Mouse (Mus musculus): Measurements from ENCODE around the gene Ubald1. TPM values are rescaled to one million over a fixed set of nuclear protein-coding genes. Genes with fewer than 3 reads are reported as not detected.

Ubald1 gene
- total and polyA plus RNA-seq, 2 experiments from 2014 or later = 37.6 to 66.6 TPM

DNA sequence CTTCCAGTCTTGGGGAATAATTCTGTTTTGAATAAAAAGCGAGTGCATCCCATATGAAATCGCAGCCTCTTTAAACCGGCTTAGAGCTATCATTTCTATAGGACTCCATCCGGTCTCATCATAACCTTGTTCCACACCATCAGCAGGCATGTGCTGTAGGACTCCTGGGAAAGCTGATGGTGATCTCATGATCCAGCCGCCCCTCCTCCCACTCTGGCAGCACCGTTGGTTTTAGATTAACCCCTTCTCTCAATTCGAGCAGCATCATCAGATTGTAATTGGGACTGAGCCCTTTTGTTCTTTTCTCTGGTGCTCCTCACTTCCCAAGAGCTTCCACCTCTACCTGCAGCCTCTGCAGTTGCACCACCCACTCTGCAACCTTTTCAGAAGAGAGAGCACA is 21.1 kb upstream of the Ubald1 start:
- H3K36me3 ChIP-seq (ENCODE audit: insufficient read depth, low read length) = no peaks in the 10 kb centered on the region
- no peak overlapping the region for H3K4me3 ChIP-seq (ENCODE audit: low read length)
- H3K9me3 ChIP-seq (ENCODE audit: low read length) = no peaks in the 10 kb centered on the region
- H3K4me1 ChIP-seq (ENCODE audit: insufficient read depth, low read length) = no peaks in the 10 kb centered on the region
- no peak for ATAC-seq
- no peak overlapping the region for H3K9ac ChIP-seq (replicated peaks; ENCODE audit: low read length)
- no peak overlapping the region for H3K27ac ChIP-seq
- DNase-seq (ENCODE audit: low spot score) = no peak
- 52% methylated on average over 7 of the region's 7 CpGs for WGBS
- no peak overlapping the region for H3K4me2 ChIP-seq (ENCODE audit: low read depth, low read length)
- no peak for TF ChIP-seq CTCF (IDR thresholded peaks at IDR 0.05; ENCODE audit: low read depth)
- H3K27me3 ChIP-seq (ENCODE audit: insufficient read depth, low read length) = no peaks in the 10 kb centered on the region

DNA sequence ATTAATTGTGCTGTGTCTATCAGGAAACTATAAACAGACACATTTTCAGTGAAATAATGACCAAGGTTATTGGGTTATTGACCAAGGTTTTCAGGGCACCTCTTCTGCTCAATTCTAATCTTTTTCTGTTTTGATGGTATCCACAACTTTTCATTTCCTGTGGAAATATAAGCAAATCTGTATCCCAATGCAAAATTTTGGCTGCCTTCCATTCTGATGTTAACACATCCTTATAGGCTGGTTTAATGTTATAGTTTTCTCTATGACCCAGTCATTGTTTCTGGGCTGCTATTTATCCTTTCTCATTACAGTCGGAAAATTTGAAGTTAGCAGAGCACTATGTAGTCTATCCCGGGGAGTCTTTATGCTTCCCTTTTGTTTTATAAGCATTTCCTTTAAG is 19.6 kb upstream of the Ubald1 start:
- no peak overlapping the region for H3K4me3 ChIP-seq (ENCODE audit: low read length)
- no peaks in the 10 kb centered on the region for H3K4me1 ChIP-seq (ENCODE audit: insufficient read depth, low read length)
- 82% methylated on average over 2 of the region's 2 CpGs for WGBS
- no peak for DNase-seq (ENCODE audit: low spot score)
- H3K9ac ChIP-seq (replicated peaks; ENCODE audit: low read length) = no peak overlapping the region
- H3K4me2 ChIP-seq (ENCODE audit: low read depth, low read length) = no peak overlapping the region
- no peak overlapping the region for H3K27ac ChIP-seq
- no peaks in the 10 kb centered on the region for H3K9me3 ChIP-seq (ENCODE audit: low read length)
- H3K27me3 ChIP-seq (ENCODE audit: insufficient read depth, low read length) = no peaks in the 10 kb centered on the region
- no peak for ATAC-seq
- TF ChIP-seq CTCF (IDR thresholded peaks at IDR 0.05; ENCODE audit: low read depth) = no peak
- H3K36me3 ChIP-seq (ENCODE audit: insufficient read depth, low read length) = no peaks in the 10 kb centered on the region

DNA sequence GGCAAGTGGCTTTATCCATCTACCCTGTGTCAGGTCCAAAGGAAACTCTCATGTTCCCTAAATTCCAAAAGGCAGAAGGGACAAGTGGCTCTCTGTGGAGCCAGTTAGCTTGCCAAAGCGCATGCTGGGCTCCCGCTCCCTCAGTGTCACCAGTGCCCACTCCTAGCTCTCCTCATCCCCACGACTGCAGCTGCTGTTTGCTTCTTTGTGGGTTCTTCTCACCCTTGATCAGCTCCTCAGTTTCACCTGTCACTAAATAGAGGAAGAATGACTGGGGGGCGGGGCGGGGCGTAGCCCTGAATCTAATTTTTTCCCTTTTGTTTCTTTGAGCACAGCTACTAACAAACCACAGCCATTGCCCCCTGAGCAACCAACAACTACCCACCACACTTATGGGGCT is 18.8 kb upstream of the Ubald1 start:
- Histone ChIP-seq H3K4me2 (ENCODE audit: low read depth, low read length) (no peak overlapping the region), H3K27me3 (ENCODE audit: insufficient read depth, low read length) (no peaks in the 10 kb centered on the region), H3K9me3 (ENCODE audit: low read length) (no peaks in the 10 kb centered on the region), H3K27ac (no peak overlapping the region), H3K36me3 (ENCODE audit: insufficient read depth, low read length) (no peaks in the 10 kb centered on the region), H3K4me3 (ENCODE audit: low read length) (no peak overlapping the region), H3K4me1 (ENCODE audit: insufficient read depth, low read length) (no peaks in the 10 kb centered on the region), H3K9ac (replicated peaks; ENCODE audit: low read length) (no peak overlapping the region)
- 74% methylated on average over 6 of the region's 6 CpGs for WGBS
- no peak for DNase-seq (ENCODE audit: low spot score)
- ATAC-seq = no peak
- no peak for TF ChIP-seq CTCF (IDR thresholded peaks at IDR 0.05; ENCODE audit: low read depth)

DNA sequence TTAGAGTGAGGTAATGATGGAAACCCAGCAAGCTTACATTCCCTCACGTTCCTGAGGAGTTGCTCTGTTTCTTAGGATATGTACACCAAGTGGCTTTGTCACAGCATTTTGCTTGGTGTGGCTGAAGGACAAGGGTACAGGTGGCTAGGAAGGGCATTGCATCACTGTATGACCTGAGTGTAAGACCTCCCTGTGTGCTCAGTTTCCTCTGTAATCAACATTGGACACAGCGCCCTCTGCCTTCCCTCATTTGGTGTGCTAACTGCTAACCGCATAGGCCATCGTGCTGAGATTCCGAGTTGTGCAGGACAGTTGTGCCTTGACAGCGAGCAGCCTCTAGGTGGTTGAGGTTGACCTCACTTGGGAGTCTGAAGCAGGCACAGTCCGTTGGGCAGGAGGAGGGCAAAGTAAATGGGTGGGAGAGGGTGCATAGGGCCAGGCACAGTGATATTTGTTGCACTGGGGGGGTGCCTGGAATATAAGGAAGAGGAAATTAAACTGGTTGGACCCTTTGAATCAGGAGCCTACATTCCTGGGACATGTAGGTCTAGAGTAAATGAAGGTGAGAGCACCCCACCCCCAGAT is 17.1 kb upstream of the Ubald1 start:
- ATAC-seq (no peak), DNase-seq (ENCODE audit: low spot score) (no peak)
- Histone ChIP-seq H3K27me3 (ENCODE audit: insufficient read depth, low read length) (no peaks in the 10 kb centered on the region), H3K36me3 (ENCODE audit: insufficient read depth, low read length) (no peaks in the 10 kb centered on the region), H3K27ac (no peak overlapping the region), H3K9ac (replicated peaks; ENCODE audit: low read length) (no peak overlapping the region), H3K4me3 (ENCODE audit: low read length) (no peak overlapping the region), H3K4me2 (ENCODE audit: low read depth, low read length) (no peak overlapping the region), H3K4me1 (ENCODE audit: insufficient read depth, low read length) (no peaks in the 10 kb centered on the region), H3K9me3 (ENCODE audit: low read length) (no peaks in the 10 kb centered on the region)
- 57% methylated on average over 7 of the region's 7 CpGs for WGBS
- TF ChIP-seq CTCF (IDR thresholded peaks at IDR 0.05; ENCODE audit: low read depth) = peak; percentile 37

DNA sequence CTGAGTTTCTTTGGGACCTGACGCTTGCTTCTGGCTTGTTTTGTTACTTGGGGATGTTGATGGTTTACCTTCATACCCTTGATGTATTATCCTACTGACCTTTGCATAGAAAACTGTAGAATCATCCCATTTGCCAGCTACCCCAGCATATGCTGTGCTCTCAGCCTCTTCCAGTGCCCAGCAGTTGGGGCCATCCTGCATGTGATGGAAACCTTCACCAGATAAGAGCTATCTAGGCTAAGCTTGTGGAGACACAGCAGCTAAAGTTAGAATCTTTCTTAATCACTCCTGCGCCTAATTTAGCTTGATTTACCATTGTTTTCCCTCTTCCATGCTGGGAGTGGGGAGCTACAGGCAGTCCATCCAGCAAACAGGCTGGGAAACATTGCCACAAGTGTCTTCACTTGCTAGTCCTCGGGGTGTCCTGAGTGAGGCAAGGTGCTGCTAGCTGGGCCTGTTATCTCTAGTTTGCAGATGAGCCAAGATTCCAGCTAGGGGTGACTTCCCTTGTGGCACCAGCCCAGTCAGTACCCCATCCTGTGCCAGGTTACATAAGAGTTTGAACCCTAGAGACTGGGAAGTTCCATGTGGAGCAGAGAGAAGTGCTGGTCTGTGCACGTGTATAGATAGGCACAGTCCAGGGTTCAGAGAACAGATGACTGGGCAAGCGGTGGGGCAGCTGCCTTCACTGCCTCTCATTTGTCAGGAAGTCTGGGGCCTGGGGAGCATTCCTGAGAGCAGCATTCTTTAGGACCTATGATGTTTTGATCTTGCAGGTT is 16.3 kb upstream of the Ubald1 start:
- Histone ChIP-seq H3K4me3 (ENCODE audit: low read length) (no peak overlapping the region), H3K27me3 (ENCODE audit: insufficient read depth, low read length) (no peaks in the 10 kb centered on the region), H3K4me2 (ENCODE audit: low read depth, low read length) (no peak overlapping the region), H3K4me1 (ENCODE audit: insufficient read depth, low read length) (no peaks in the 10 kb centered on the region), H3K27ac (no peak overlapping the region), H3K36me3 (ENCODE audit: insufficient read depth, low read length) (no peaks in the 10 kb centered on the region), H3K9me3 (ENCODE audit: low read length) (no peaks in the 10 kb centered on the region), H3K9ac (replicated peaks; ENCODE audit: low read length) (no peak overlapping the region)
- 81% methylated on average over 5 of the region's 5 CpGs for WGBS
- DNase-seq (ENCODE audit: low spot score) (no peak), ATAC-seq (no peak)
- no peak for TF ChIP-seq CTCF (IDR thresholded peaks at IDR 0.05; ENCODE audit: low read depth)

DNA sequence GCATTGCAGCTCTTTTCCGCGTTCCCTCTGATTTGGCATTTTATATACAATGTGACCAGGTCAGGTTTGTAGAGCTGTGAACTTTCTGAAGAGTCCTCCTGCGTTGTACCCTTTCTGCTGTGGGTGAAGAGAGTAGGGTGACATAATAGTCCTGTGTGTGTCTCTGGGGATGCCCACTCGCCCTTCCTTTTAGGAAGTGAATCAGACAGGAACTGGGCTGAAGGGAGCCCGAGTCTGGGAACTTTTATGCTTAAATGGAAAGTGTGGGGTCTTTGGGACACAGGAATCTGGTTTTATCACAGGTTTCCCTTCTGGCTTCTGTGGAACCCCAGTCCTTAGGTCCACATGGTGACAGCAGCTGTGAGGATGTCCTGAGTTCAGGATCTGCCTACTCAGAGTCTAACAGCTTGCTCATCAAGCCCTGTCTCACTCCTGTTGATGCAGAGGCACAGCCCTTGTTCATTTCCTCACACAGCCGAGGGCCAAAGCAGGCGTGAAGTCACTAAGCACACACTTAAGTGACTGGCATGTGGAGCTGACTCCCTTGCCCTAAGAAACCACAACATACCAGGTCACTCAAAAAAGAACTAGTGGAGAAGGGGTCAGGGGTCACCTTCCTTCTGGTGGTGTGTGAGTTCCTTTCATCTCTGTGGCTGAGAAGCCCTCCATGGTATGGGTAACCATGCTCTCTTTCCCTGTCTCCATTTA is 14.2 kb upstream of the Ubald1 start:
- Histone ChIP-seq H3K4me3 (ENCODE audit: low read length) (no peak overlapping the region), H3K4me1 (ENCODE audit: insufficient read depth, low read length) (no peaks in the 10 kb centered on the region), H3K4me2 (ENCODE audit: low read depth, low read length) (no peak overlapping the region), H3K27ac (no peak overlapping the region), H3K9ac (replicated peaks; ENCODE audit: low read length) (no peak overlapping the region), H3K36me3 (ENCODE audit: insufficient read depth, low read length) (no peaks in the 10 kb centered on the region), H3K9me3 (ENCODE audit: low read length) (no peaks in the 10 kb centered on the region), H3K27me3 (ENCODE audit: insufficient read depth, low read length) (no peaks in the 10 kb centered on the region)
- DNase-seq (ENCODE audit: low spot score) (no peak), ATAC-seq (no peak)
- no peak for TF ChIP-seq CTCF (IDR thresholded peaks at IDR 0.05; ENCODE audit: low read depth)
- WGBS = 79% methylated on average over 7 of the region's 7 CpGs
